Mouse (Mus musculus) hindbrain, embryonic 10.5 days (tissue): ENCODE data around the gene Cbx4. TPM values are rescaled to one million over a fixed set of nuclear protein-coding genes. Genes with fewer than 3 reads are reported as not detected.
A peak's percentile ranks its signal among the peaks of the same experiment; 100 is the strongest.

ENCODE experiments used
- DNase-seq: peaks from one replicate; pipeline ENCODE4 v3.0.0-alpha.2; 2017; ENCODE audit warnings: low spot score
- H3K27ac ChIP-seq: fragments of 300-500 bp; sonication (generic); 2 replicates; pipeline ENCODE4 v1.5.1; 2016; ENCODE audit warnings: mild to moderate bottlenecking, moderate library complexity
- H3K27me3 ChIP-seq: fragments of 300-500 bp; sonication (generic); 2 replicates; pipeline ENCODE4 v1.6.1; 2016; ENCODE audit warnings: mild to moderate bottlenecking; ENCODE audit not compliant: poor library complexity, insufficient read depth, severe bottlenecking
- H3K36me3 ChIP-seq: fragments of 300-500 bp; sonication (generic); 2 replicates; pipeline ENCODE4 v1.6.1; 2016; ENCODE audit warnings: mild to moderate bottlenecking, moderate library complexity
- H3K4me1 ChIP-seq: fragments of 300-500 bp; sonication (generic); replicated peaks from 2 replicates; pipeline ENCODE4 v1.6.1; 2016; ENCODE audit warnings: mild to moderate bottlenecking
- H3K4me3 ChIP-seq: fragments of 300-500 bp; sonication (generic); 2 replicates; pipeline ENCODE4 v1.5.1; 2016; ENCODE audit warnings: mild to moderate bottlenecking, moderate library complexity
- H3K9me3 ChIP-seq: fragments of 300-500 bp; sonication (generic); 2 replicates; pipeline ENCODE4 v1.6.1; 2016; ENCODE audit warnings: mild to moderate bottlenecking, moderate library complexity
- WGBS: fragments of 180-500 bp; shearing (Covaris S2); methylation state at CpG from one replicate; pipeline ENCODE4 v1.1.7; 2016; 5-methylcytosine and 5-hydroxymethylcytosine counted together
- polyA plus RNA-seq: library from polyadenylated mRNA; unstranded; fragments of >200 nt; fragmentation: Nextera tagmentation; extraction: Ambion mirVana; gene quantifications from 2 replicates; pipeline ENCODE4 v1.2.1, GENCODE M21; 2016

Gene Cbx4
- polyA plus RNA-seq, 1 experiment from 2014 or later, result 8.2 TPM

DNA sequence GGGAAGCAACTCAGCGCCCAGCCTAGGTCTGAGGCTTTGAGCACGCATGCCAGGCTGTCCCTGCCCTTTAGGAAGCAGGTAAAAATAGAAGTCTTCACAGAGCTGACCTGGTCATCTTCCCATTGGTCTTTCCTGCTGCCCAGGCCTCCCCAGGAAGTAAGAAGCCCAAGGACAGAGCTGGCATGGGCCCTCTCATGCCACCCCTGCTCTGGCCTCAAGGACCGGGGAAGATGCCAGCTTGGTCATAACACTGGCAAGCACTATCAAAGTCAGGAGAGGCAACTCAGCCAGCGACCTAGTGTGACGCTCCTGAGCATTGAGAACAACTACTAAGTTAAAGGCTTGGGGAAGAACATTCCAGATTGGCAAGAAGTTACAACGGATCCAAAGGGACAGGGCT is 38.5 kb upstream of the Cbx4 start:
- Histone ChIP-seq H3K4me3 (no peak overlapping the region), H3K36me3 (no peaks in the 10 kb centered on the region), H3K9me3 (no peaks in the 10 kb centered on the region), H3K27me3 (peaks cover 61% of the 10 kb centered on the region), H3K27ac (no peak overlapping the region), H3K4me1 (peaks cover 51% of the 10 kb centered on the region)
- DNase-seq, result no peak
- WGBS, result 85% methylated on average over 6 of the region's 6 CpGs

GRCm38 (mm10) chr11:119123522-119124319 is 37.7 kb upstream of the Cbx4 start:
- H3K27me3 ChIP-seq, result peaks cover 61% of the 10 kb centered on the region
- WGBS, result 81% methylated on average over 5 of the region's 5 CpGs

DNA sequence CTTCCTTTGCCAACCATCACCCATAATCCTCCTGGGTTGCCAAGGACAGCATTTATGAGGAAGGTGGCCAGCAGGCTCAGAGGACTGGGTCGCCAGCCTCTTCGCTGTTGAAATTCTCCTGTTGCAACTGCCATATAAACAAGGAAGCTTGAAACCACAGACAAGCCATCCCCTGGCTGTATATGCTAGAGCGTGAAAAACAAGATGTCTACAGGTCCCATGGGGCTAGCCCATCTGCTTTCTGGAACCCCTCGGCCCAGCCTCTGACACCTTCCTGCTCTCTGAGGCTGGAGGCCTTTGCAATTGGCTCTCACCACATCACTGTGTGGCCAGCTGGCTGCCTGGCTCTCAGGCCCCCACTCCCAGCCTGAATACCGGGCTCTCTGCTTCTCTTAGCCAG is 36.4 kb upstream of the Cbx4 start:
- Histone ChIP-seq H3K9me3 (no peaks in the 10 kb centered on the region), H3K27ac (no peak overlapping the region), H3K4me3 (no peak overlapping the region), H3K27me3 (peaks cover 57% of the 10 kb centered on the region), H3K4me1 (peaks cover 47% of the 10 kb centered on the region), H3K36me3 (no peaks in the 10 kb centered on the region)
- DNase-seq, result no peak
- 82% methylated on average over 5 of the region's 5 CpGs for WGBS

More at GRCm38 (mm10) chr11:119123522-119124319, 37.7 kb upstream of the Cbx4 start:
- no peaks in the 10 kb centered on the region for H3K36me3 ChIP-seq
- no peak for DNase-seq
- no peak overlapping the region for H3K27ac ChIP-seq
- H3K4me1 ChIP-seq, result peaks cover 50% of the 10 kb centered on the region
- H3K4me3 ChIP-seq, result no peak overlapping the region
- H3K9me3 ChIP-seq, result no peaks in the 10 kb centered on the region

- Histone ChIP-seq H3K36me3 (no peaks in the 10 kb centered on the region), H3K4me3 (no peak overlapping the region), H3K4me1 (peaks cover 33% of the 10 kb centered on the region), H3K27me3 (peaks cover 54% of the 10 kb centered on the region), H3K9me3 (no peaks in the 10 kb centered on the region), H3K27ac (no peak overlapping the region)
- no peak for DNase-seq
- 27% methylated on average over 7 of the region's 7 CpGs for WGBS
These were observed 32.9 kb upstream of the Cbx4 start for GRCm38 (mm10) chr11:119118905-119119304.

DNA sequence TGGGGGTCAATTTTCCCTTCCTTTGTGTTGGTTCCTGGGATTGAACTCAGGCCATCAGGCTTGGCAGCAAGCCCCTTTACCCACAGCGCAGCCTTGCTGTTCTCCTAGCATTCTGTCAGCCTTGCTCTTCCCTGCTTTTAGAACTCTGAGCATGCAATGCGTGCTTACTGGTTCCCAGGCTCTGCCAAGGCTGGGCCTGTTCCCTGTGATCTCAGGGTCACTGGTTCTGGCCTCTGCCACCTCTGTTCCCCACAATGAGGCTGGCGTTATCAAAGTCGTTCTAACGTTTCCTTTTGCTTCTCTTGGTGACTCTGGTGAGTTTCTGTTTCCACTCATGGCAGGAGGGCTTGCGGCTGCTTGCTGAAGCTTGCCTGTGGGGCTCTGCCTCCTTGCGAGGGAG is 31.9 kb upstream of the Cbx4 start:
- Histone ChIP-seq H3K4me1 (peaks cover 33% of the 10 kb centered on the region), H3K4me3 (no peak overlapping the region), H3K36me3 (no peaks in the 10 kb centered on the region), H3K27me3 (peaks cover 55% of the 10 kb centered on the region), H3K27ac (no peak overlapping the region; the same call in 1 of the 2 replicates), H3K9me3 (no peaks in the 10 kb centered on the region)
- 52% methylated on average over 7 of the region's 7 CpGs for WGBS
- no peak for DNase-seq

- Histone ChIP-seq H3K4me1 (peaks cover 30% of the 10 kb centered on the region), H3K36me3 (no peaks in the 10 kb centered on the region), H3K27me3 (peaks cover 60% of the 10 kb centered on the region), H3K27ac (no peak overlapping the region), H3K9me3 (no peaks in the 10 kb centered on the region), H3K4me3 (no peak overlapping the region)
- 79% methylated on average over 4 of the region's 4 CpGs for WGBS
- DNase-seq, result no peak
These were observed 31.0 kb upstream of the Cbx4 start for GRCm38 (mm10) chr11:119116992-119117391.

GRCm38 (mm10) chr11:119112721-119113120 is 26.7 kb upstream of the Cbx4 start:
- DNase-seq, result no peak
- Histone ChIP-seq H3K4me3 (no peak overlapping the region), H3K9me3 (no peaks in the 10 kb centered on the region), H3K4me1 (peaks cover 22% of the 10 kb centered on the region), H3K36me3 (no peaks in the 10 kb centered on the region), H3K27ac (no peak overlapping the region; the same call in 1 of the 2 replicates), H3K27me3 (peaks cover 52% of the 10 kb centered on the region)

DNA sequence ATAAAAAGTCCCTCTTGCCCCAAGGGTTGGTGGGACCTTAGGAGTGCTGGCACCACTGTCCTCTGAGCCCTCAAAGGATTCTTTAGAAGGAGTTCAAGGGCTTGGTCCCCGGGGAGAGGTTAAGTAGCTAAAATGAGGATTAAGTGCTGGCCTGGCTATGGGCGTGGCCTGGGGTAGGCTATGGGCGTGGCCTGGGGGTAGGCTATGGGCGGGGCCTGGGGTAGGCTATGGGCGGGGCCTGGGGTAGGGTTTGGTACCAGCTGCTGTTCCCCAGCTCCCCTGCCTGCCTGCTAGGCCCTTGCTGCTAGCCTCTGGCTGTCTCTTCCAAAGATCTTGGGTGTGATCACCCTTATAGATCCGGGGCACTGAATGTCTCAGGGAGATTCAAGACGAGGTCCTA is 25.3 kb upstream of the Cbx4 start:
- no peaks in the 10 kb centered on the region for H3K36me3 ChIP-seq
- 10% methylated on average over 7 of the region's 7 CpGs for WGBS
- no peaks in the 10 kb centered on the region for H3K9me3 ChIP-seq
- peaks cover 36% of the 10 kb centered on the region for H3K4me1 ChIP-seq
- no peak overlapping the region for H3K27ac ChIP-seq
- H3K4me3 ChIP-seq, result no peak overlapping the region
- H3K27me3 ChIP-seq, result peaks cover 56% of the 10 kb centered on the region
- peak; percentile 44 for DNase-seq

GRCm38 (mm10) chr11:119109415-119110071 is 23.5 kb upstream of the Cbx4 start:
- no peak for DNase-seq
- Histone ChIP-seq H3K9me3 (no peaks in the 10 kb centered on the region), H3K27ac (no peak overlapping the region), H3K27me3 (peaks cover 52% of the 10 kb centered on the region), H3K36me3 (no peaks in the 10 kb centered on the region), H3K4me1 (peaks cover 36% of the 10 kb centered on the region), H3K4me3 (no peak overlapping the region)
- WGBS, result 78% methylated on average over 9 of the region's 9 CpGs

- H3K9me3 ChIP-seq, result no peaks in the 10 kb centered on the region
- H3K4me1 ChIP-seq, result peaks cover 38% of the 10 kb centered on the region
- WGBS, result 80% methylated on average over 10 of the region's 10 CpGs
- H3K4me3 ChIP-seq, result no peak overlapping the region
- H3K36me3 ChIP-seq, result no peaks in the 10 kb centered on the region
- DNase-seq, result no peak
- no peak overlapping the region for H3K27ac ChIP-seq
- H3K27me3 ChIP-seq, result peaks cover 48% of the 10 kb centered on the region
These were observed 22.7 kb upstream of the Cbx4 start for GRCm38 (mm10) chr11:119108573-119109263.

GRCm38 (mm10) chr11:119106289-119106688 is 20.3 kb upstream of the Cbx4 start:
- Histone ChIP-seq H3K36me3 (no peaks in the 10 kb centered on the region), H3K4me1 (peaks cover 34% of the 10 kb centered on the region), H3K27ac (0 out of 2 replicates have a peak overlapping the region, but pooled peaks have one; percentile 36), H3K9me3 (no peaks in the 10 kb centered on the region), H3K27me3 (peaks cover 31% of the 10 kb centered on the region), H3K4me3 (no peak overlapping the region)
- 65% methylated on average over 6 of the region's 6 CpGs for WGBS
- DNase-seq, result no peak

DNA sequence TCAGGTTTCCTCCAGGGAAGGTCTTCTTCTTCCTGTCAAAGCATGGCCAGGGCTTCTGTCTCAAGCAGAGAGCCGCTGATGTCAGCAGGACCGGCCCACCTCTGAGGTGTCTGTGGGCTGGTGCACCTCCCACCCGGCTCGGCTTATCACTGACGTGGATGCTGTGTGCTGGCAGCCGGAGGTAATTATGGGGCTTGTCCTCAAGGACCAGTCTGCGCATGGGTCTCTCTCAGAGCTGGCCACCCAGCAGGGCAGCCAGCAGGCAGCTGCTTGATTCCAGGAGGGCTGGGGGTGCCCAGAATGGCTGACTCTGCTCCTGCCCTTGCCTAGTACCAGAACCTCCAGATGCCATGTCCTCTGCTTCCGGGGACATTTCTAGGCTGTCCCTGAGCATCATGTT is 19.7 kb upstream of the Cbx4 start:
- peaks cover 34% of the 10 kb centered on the region for H3K27me3 ChIP-seq

More for the DNA sequence above, 19.7 kb upstream of the Cbx4 start:
- H3K27ac ChIP-seq, result peak overlapping the region; percentile 68
- 56% methylated on average over 8 of the region's 8 CpGs for WGBS
- DNase-seq, result no peak
- H3K36me3 ChIP-seq, result no peaks in the 10 kb centered on the region
- no peaks in the 10 kb centered on the region for H3K9me3 ChIP-seq
- H3K4me1 ChIP-seq, result peaks cover 31% of the 10 kb centered on the region
- H3K4me3 ChIP-seq, result no peak overlapping the region
